Mouse (Mus musculus) hindbrain, embryonic 15.5 days (tissue): ENCODE results near the gene Kank1. TPM values are rescaled to one million over a fixed set of nuclear protein-coding genes. Genes with fewer than 3 reads are reported as not detected.

Experiments
- ATAC-seq: fragments of 200-750 bp; cut with Nextera tagmentation; 2 replicates; pipeline ENCODE4 v1.8.0; 2017; ENCODE audit warnings: low read depth, moderate number of reproducible peaks, moderate TSS enrichment; ENCODE audit not compliant: low FRiP score
- H3K27ac ChIP-seq: fragments of 300-500 bp; sonication (generic); replicated peaks from 2 replicates; pipeline ENCODE4 v1.5.1; 2015; ENCODE audit warnings: mild to moderate bottlenecking, inconsistent platforms
- H3K27me3 ChIP-seq: fragments of 300-500 bp; sonication (generic); 2 replicates; pipeline ENCODE4 v1.6.1; 2015; ENCODE audit warnings: control low read depth, inconsistent platforms
- H3K36me3 ChIP-seq: fragments of 300-500 bp; sonication (generic); 2 replicates; pipeline ENCODE4 v1.6.1; 2015; ENCODE audit warnings: control low read depth, inconsistent platforms
- H3K4me1 ChIP-seq: fragments of 300-500 bp; sonication (generic); replicated peaks from 2 replicates; pipeline ENCODE4 v1.6.1; 2015; ENCODE audit warnings: control low read depth, inconsistent platforms
- H3K4me2 ChIP-seq: fragments of 300-500 bp; sonication (generic); 2 replicates; pipeline ENCODE4 v1.6.1; 2015; ENCODE audit warnings: moderate library complexity, mild to moderate bottlenecking, inconsistent platforms
- H3K4me3 ChIP-seq: fragments of 300-500 bp; sonication (generic); 2 replicates; pipeline ENCODE4 v1.5.1; 2015; ENCODE audit warnings: mild to moderate bottlenecking, inconsistent platforms
- H3K9ac ChIP-seq: fragments of 300-500 bp; sonication (generic); 2 replicates; pipeline ENCODE4 v1.6.1; 2015; ENCODE audit warnings: inconsistent platforms
- H3K9me3 ChIP-seq: fragments of 300-500 bp; sonication (generic); 2 replicates; pipeline ENCODE4 v1.6.1; 2016; ENCODE audit warnings: control low read depth, inconsistent platforms
- WGBS: fragments of 180-500 bp; shearing (Covaris S2); methylation state at CpG from one replicate; pipeline ENCODE4 v1.1.7; 2015; 5-methylcytosine and 5-hydroxymethylcytosine counted together
- polyA plus RNA-seq: library from polyadenylated mRNA; unstranded; fragments of >200 nt; fragmentation: Nextera tagmentation; extraction: Ambion mirVana; gene quantifications from 2 replicates; pipeline ENCODE4 v1.2.1, GENCODE M21; 2015

Kank1 gene
- polyA plus RNA-seq: 10.4 and 11.6 TPM in 2 replicates

DNA sequence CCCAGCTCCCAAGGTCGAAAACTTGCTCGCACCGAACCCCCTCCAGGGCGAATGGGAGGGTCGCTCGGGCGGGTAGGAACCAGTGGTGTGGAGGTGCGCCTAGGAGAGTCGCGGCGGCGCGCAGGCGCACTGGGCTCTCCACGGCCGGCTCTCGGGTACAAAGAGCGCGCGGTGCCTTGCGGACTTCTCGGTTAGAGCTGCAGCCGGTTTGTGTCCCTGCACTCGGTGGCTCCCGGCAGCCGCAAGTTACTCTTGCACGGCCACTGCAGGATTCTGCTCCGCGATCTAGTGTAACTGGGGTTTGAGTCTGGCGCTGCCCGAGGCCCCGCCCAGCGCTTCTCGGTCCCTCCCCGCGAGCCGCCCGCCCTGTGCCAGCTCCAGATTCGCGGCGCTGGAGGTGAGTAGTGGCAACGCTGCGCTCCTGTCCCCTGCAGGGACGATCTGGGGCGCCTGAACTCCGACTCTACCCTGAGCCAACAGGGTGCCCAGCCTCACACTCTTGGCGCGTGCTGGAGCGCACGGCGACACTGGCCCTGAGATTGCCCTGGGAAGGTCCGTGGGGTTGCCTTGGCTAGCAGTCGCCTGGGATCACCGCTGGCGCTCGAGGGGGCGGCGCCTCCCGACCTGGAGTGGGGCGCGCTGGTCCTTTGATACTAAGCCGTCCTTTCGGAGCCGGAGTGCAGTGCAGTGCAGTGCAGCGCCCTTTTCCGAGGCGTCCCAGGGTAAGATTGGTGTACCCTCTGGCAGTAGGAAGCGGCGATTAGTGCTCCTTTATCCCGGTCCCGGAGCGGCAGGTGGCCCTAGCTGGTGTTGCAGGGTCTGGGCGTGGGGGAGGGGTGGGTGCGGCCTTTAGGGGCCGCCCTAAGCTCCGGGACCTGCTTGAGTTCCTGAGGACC lies at the start of gene Kank1:
Gene Kank1, plus strand, starts transcription at position 380 of the 896 bp plus-strand sequence.
- peaks cover 17% of the 10 kb centered on the region; the same call in 1 of the 2 replicates for H3K27me3 ChIP-seq
- H3K9ac ChIP-seq: peak within 1 kb of the TSS; percentile 44
- H3K4me2 ChIP-seq: peak within 1 kb of the TSS; percentile 93
- H3K36me3 ChIP-seq: no peaks in the 10 kb centered on the region
- H3K4me1 ChIP-seq: peaks cover 20% of the 10 kb centered on the region
- ATAC-seq: peak; percentile 89
- peak within 1 kb of the TSS; percentile 80 for H3K4me3 ChIP-seq
- H3K27ac ChIP-seq: peak within 1 kb of the TSS; percentile 63
- H3K9me3 ChIP-seq: no peaks in the 10 kb centered on the region
- WGBS: under 1% methylated on average over 66 of the region's 76 CpGs

DNA sequence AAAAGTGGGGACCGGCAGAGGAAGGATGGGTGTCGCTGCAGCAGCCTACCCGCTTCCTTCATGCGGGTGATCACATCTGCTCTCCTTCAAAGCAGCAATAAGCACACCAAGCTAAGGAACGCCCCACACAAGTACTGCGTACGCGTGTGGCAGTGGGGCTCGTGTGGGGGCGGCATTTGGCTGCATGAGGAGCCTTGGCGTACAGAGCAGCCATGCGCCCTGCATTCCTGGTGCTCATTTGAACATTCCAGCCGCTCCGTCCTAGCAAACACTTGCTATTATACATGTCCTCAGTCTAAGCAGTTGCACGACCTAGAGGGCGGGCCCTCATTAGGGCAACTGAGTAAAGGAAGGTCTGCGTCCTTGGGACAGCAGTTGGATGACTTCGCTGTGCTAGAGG lies 49.1 kb upstream of the Kank1 start:
- Histone ChIP-seq H3K27ac (no peak overlapping the region), H3K9ac (no peak overlapping the region), H3K4me1 (no peaks in the 10 kb centered on the region), H3K27me3 (no peaks in the 10 kb centered on the region), H3K4me3 (no peak overlapping the region), H3K9me3 (no peaks in the 10 kb centered on the region), H3K4me2 (no peak overlapping the region), H3K36me3 (no peaks in the 10 kb centered on the region)
- 82% methylated on average over 18 of the region's 18 CpGs for WGBS
- no peak for ATAC-seq

DNA sequence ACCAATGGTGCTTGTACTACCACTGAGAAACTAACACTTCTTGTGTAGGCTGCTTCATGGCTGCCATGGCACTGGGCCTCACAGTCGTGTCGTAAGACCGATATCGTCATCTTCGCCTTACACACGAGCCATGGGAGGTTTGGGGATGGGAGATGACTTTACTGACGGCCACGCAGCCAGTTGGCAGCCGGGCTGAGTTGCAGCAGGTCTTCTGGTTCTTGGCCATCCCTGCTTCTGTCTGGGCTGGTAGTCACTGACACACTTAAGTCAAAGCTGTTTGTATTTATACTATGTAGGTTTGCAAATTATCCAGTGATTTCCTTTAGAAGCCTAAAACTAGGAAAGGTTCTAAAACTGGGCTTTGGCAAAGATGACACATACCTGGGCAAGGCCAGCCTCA lies 43.0 kb upstream of the Kank1 start:
- no peak for ATAC-seq

GRCm38 (mm10) chr19:25200081-25200860 lies 36.5 kb upstream of the Kank1 start:
- H3K9ac ChIP-seq: no peak overlapping the region
- no peaks in the 10 kb centered on the region for H3K4me1 ChIP-seq
- no peak overlapping the region for H3K27ac ChIP-seq
- 71% methylated on average over 13 of the region's 13 CpGs for WGBS
- no peaks in the 10 kb centered on the region for H3K27me3 ChIP-seq
- ATAC-seq: no peak
- no peaks in the 10 kb centered on the region for H3K9me3 ChIP-seq
- H3K36me3 ChIP-seq: no peaks in the 10 kb centered on the region
- no peak overlapping the region for H3K4me2 ChIP-seq
- no peak overlapping the region for H3K4me3 ChIP-seq

More for the DNA sequence above, 43.0 kb upstream of the Kank1 start:
- Histone ChIP-seq H3K4me1 (no peaks in the 10 kb centered on the region), H3K4me3 (no peak overlapping the region), H3K4me2 (no peak overlapping the region), H3K27me3 (no peaks in the 10 kb centered on the region), H3K27ac (no peak overlapping the region), H3K36me3 (no peaks in the 10 kb centered on the region), H3K9ac (no peak overlapping the region), H3K9me3 (no peaks in the 10 kb centered on the region)
- 95% methylated on average over 9 of the region's 9 CpGs for WGBS

DNA sequence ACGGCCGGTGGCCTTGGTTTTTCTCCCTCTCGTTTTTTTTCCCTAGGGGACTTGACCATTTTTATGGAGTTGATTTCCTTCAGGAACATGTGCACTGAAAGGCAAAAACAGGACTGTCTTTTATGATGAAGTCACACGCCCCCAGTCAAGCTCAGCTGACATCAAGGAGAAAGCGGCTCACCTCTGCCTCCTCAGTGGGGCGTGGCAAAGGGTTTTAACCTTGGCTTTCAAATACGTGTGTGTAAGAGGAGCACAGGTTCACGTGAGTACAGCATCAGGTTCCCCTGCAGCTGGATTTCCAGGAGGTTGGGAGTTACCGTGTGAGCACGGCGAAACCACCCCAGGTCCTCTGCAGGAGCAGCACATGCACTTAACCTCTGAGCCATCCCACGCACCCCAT lies 33.7 kb upstream of the Kank1 start:
- Histone ChIP-seq H3K4me2 (no peak overlapping the region), H3K9me3 (no peaks in the 10 kb centered on the region), H3K4me3 (no peak overlapping the region), H3K27ac (no peak overlapping the region), H3K4me1 (peaks cover 6% of the 10 kb centered on the region), H3K9ac (no peak overlapping the region), H3K36me3 (no peaks in the 10 kb centered on the region), H3K27me3 (no peaks in the 10 kb centered on the region)
- 85% methylated on average over 12 of the region's 12 CpGs for WGBS
- no peak for ATAC-seq

DNA sequence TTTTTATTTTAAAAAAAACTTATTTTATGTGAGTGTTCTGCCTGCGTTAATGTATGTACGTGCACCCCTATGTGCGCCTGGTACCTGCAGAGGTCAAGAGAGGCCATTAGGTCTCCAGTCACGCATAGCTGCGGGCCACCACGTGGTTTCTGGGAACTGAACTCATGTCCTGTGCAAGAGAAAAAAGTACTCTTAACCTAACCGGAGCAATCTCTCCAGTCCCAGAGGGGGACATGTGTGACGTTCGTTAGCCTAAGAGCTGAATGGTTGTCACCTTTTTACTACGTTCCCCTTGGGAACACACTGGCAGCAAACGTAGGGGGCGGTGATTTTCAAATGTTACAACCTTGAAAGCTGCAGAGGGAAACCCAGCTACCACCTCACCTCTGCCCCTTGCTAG lies 29.8 kb upstream of the Kank1 start:
- Histone ChIP-seq H3K36me3 (no peaks in the 10 kb centered on the region), H3K4me2 (no peak overlapping the region), H3K4me1 (peaks cover 14% of the 10 kb centered on the region), H3K9ac (no peak overlapping the region), H3K27ac (no peak overlapping the region), H3K4me3 (no peak overlapping the region), H3K9me3 (no peaks in the 10 kb centered on the region), H3K27me3 (no peaks in the 10 kb centered on the region)
- 62% methylated on average over 12 of the region's 12 CpGs for WGBS
- no peak for ATAC-seq

DNA sequence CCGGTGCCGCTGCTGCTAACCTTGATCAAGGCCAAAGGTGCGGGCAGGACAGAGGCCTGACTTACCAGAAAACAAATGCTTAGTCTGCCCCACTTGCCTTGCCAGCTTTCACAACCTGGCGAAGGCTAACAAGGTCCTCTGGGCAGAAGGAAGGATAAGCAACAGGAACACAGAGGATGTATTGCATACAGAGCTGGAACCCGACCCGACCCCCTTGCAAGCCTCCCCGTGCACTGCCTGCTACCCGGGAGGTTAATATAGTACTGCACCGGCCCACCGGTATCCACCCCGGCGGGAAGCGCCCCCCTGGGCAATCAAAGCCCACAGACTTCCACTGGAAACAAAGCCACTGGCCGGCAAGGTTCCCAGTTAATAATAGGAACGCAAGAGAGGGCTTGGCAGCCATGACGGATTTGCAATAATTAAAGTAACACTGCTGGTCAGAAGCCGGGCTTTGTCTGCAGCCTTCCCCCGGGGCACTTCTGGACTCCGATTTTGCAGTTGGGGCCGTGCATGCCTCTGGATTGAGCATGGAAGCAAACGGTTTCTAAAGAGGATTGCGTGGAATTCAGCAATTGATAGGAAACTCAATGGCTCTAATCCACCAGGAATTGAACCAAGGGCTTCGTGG lies 28.9 kb upstream of the Kank1 start:
- Histone ChIP-seq H3K4me1 (peaks cover 14% of the 10 kb centered on the region), H3K27me3 (no peaks in the 10 kb centered on the region), H3K27ac (no peak overlapping the region), H3K9me3 (no peaks in the 10 kb centered on the region), H3K4me3 (peak overlapping the region; percentile 9; the same call in 1 of the 2 replicates), H3K36me3 (no peaks in the 10 kb centered on the region), H3K9ac (peak overlapping the region; percentile 11; the same call in 1 of the 2 replicates), H3K4me2 (peak overlapping the region; percentile 52)
- WGBS: 5% methylated on average over 23 of the region's 23 CpGs
- no peak for ATAC-seq

DNA sequence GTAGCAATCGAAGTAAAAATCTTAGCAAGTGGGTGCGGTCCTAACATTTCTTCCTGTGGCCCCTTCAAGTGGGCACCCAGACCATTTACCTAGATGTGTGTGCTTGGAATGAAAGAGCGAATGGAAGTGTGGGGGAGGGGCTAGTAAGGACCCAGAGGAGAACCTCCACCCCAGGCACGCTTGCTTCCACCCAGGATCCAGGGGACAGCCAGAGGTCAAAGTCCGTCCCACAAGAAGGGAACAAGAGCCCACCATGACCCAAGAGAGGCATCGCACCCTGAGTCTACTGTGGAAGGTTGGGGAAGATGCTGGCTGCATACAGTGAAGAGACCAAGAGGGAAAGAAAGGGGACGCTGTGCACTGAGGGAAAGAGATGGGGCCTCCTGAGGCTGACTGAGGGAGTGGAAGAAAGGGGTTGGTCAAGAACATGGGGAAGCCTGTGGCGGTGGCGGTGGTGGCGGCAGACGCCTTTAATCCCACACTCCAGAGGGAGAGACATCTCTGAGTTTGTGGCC lies 28.1 kb upstream of the Kank1 start:
- peak overlapping the region; percentile 52; the same call in 1 of the 2 replicates for H3K4me2 ChIP-seq
- no peaks in the 10 kb centered on the region for H3K9me3 ChIP-seq
- H3K9ac ChIP-seq: no peak overlapping the region
- no peak overlapping the region for H3K27ac ChIP-seq
- 0 out of 2 replicates have a peak overlapping the region, but pooled peaks have one; percentile 9 for H3K4me3 ChIP-seq
- WGBS: 68% methylated on average over 11 of the region's 11 CpGs
- no peak for ATAC-seq
- peaks cover 14% of the 10 kb centered on the region for H3K4me1 ChIP-seq
- H3K27me3 ChIP-seq: no peaks in the 10 kb centered on the region
- no peaks in the 10 kb centered on the region for H3K36me3 ChIP-seq

GRCm38 (mm10) chr19:25220611-25221010 lies 16.2 kb upstream of the Kank1 start:
- Histone ChIP-seq H3K4me2 (no peak overlapping the region), H3K4me1 (no peaks in the 10 kb centered on the region), H3K36me3 (no peaks in the 10 kb centered on the region), H3K27me3 (no peaks in the 10 kb centered on the region), H3K9ac (no peak overlapping the region), H3K4me3 (no peak overlapping the region), H3K27ac (no peak overlapping the region), H3K9me3 (no peaks in the 10 kb centered on the region)
- WGBS: 74% methylated on average over 2 of the region's 2 CpGs
- ATAC-seq: no peak

- no peaks in the 10 kb centered on the region for H3K9me3 ChIP-seq
- H3K4me3 ChIP-seq: no peak overlapping the region
- H3K9ac ChIP-seq: no peak overlapping the region
- ATAC-seq: no peak
- WGBS: 60% methylated on average over 9 of the region's 9 CpGs
- no peak overlapping the region for H3K27ac ChIP-seq
- no peaks in the 10 kb centered on the region for H3K4me1 ChIP-seq
- no peaks in the 10 kb centered on the region for H3K36me3 ChIP-seq
- no peak overlapping the region for H3K4me2 ChIP-seq
- no peaks in the 10 kb centered on the region for H3K27me3 ChIP-seq
Observed at GRCm38 (mm10) chr19:25221964-25222640, 14.7 kb upstream of the Kank1 start.
